Mouse (Mus musculus) ovary, adult 10 weeks (tissue): ENCODE measurements around the gene Krt88. TPM values are rescaled to one million over a fixed set of nuclear protein-coding genes. Genes with fewer than 3 reads are reported as not detected.

Source experiments
- polyA plus RNA-seq: library from polyadenylated mRNA; stranded (reverse); fragments of 350-450 nt; fragmentation: Illumina TruSeq; extraction: RNeasy Lipid Tissue Mini Kit (QIAGEN cat#74804); gene quantifications from one replicate; pipeline ENCODE4 v1.2.3, GENCODE M21; 2014

Krt88 gene
- polyA plus RNA-seq: not detected

GRCm38 (mm10) chr15:101447444-101447843 lies at the start of gene Krt88:
TSS of gene Krt88 (plus strand) at chr15:101447744.

GRCm38 (mm10) chr15:101410775-101411174 lies 36.8 kb upstream of the Krt88 start, which contains the start of gene Krt7:
TSS of gene Krt7 (plus strand) at chr15:101411043.

GRCm38 (mm10) chr15:101438555-101438954 lies 9.0 kb upstream of the Krt88 start, which contains the start of gene Krt87:
TSS of gene Krt87 (minus strand) at chr15:101438804.

GRCm38 (mm10) chr15:101463651-101464050 lies 16.1 kb downstream of the Krt88 start, which contains the start of gene Krt81:
TSS of gene Krt81 (minus strand) at chr15:101463751.

GRCm38 (mm10) chr15:101472952-101473528 lies 25.5 kb downstream of the Krt88 start, which contains the start of gene Krt86:
TSS of gene Krt86 (plus strand) at chr15:101473478.

GRCm38 (mm10) chr15:101491431-101491830 lies 43.9 kb downstream of the Krt88 start, which contains the start of gene Krt83:
TSS of gene Krt83 (minus strand) at chr15:101491512.

Other genes starting within 250 kb of the Krt88 start
- gene Grasp, start 223.6 kb upstream of the Krt88 start, polyA plus RNA-seq: 0.60 TPM
- gene Nr4a1, start 193.5 kb upstream of the Krt88 start, polyA plus RNA-seq: 2.3 TPM
- gene Atg101, start 163.5 kb upstream of the Krt88 start, polyA plus RNA-seq: not detected
- gene 6030408B16Rik, start 154.5 kb upstream of the Krt88 start, polyA plus RNA-seq: 1.1 TPM
- 0.31 TPM for gene Krt80, start 77.6 kb upstream of the Krt88 start, polyA plus RNA-seq
- gene Krt7, start 36.7 kb upstream of the Krt88 start, polyA plus RNA-seq: 1.5 TPM
- not detected for gene Krt87, start 8.9 kb upstream of the Krt88 start, polyA plus RNA-seq
- gene Krt81, start 16.0 kb downstream of the Krt88 start, polyA plus RNA-seq: not detected
- gene Krt86, start 25.7 kb downstream of the Krt88 start, polyA plus RNA-seq: not detected
- not detected for gene Krt83, start 43.8 kb downstream of the Krt88 start, polyA plus RNA-seq
- gene Gm49425, start 69.5 kb downstream of the Krt88 start, polyA plus RNA-seq: not detected
- gene Krt84, start 85.1 kb downstream of the Krt88 start, polyA plus RNA-seq: 1.2 TPM
- gene Krt82, start 102.9 kb downstream of the Krt88 start, polyA plus RNA-seq: not detected
- gene Krt90, start 115.2 kb downstream of the Krt88 start, polyA plus RNA-seq: not detected
- not detected for gene Krt75, start 126.2 kb downstream of the Krt88 start, polyA plus RNA-seq
- gene Gm5414, start 180.4 kb downstream of the Krt88 start, polyA plus RNA-seq: not detected
- gene Gm5478, start 199.6 kb downstream of the Krt88 start, polyA plus RNA-seq: not detected
- gene Krt6b, start 232.5 kb downstream of the Krt88 start, polyA plus RNA-seq: not detected
- not detected for gene Krt6a, start 246.6 kb downstream of the Krt88 start, polyA plus RNA-seq